Mouse (Mus musculus): ENCODE measurements at regions not wholly inside any gene's neighbourhood (a gene's known extent, or its start where the extent isn't known, plus 50 kb on each side); places are given as distances from the start of the nearest gene placed in this dataset.

GRCm38 (mm10) chr8:26907347-26908170 lies 69.6 kb upstream of the Zfp703 start:
- no peak for TF ChIP-seq CTCF (IDR thresholded peaks at IDR 0.05; ENCODE audit: low read depth, low read length)
- TF ChIP-seq POLR2A (IDR thresholded peaks at IDR 0.05; ENCODE audit: borderline replicate concordance, low read depth, low read length), result no peak
